Comparison of ENCODE assay signal across 25 mouse cellular contexts in genomic region chr10:48405071-48405470, GRCm38 (mm10).
"Had no signal": no experiment of that assay in that cellular context is flagged by ENCODE, and none has a peak within 500 bp of the region (broad histone marks: within the 10 kb centered on the region; RNA-seq: fewer than 3 reads in every experiment).

No protein-coding gene starts in this region.

- H3K9me3 ChIP-seq: kidney, embryonic 15.5 days; limb, embryonic 10.5 days; limb, embryonic 13.5 days; liver, embryonic 12.5 days; lung, embryonic 15.5 days; stomach, embryonic 15.5 days had no signal

- H3K36me3 ChIP-seq: kidney, embryonic 15.5 days; limb, embryonic 10.5 days; limb, embryonic 13.5 days; liver, embryonic 12.5 days; liver, embryonic 15.5 days; lung, embryonic 15.5 days; midbrain, embryonic 12.5 days; neural tube, embryonic 13.5 days; stomach, embryonic 15.5 days had no signal

- ATAC-seq: intestine, embryonic 16.5 days; liver, embryonic 12.5 days; midbrain, embryonic 16.5 days had no signal

- H3K27ac ChIP-seq: kidney, embryonic 15.5 days; layer of hippocampus, adult 2 months; limb, embryonic 10.5 days; limb, embryonic 13.5 days; liver, embryonic 12.5 days; liver, embryonic 15.5 days; lung, embryonic 15.5 days; midbrain, embryonic 12.5 days; neural tube, embryonic 13.5 days; stomach, embryonic 15.5 days had no signal

- H3K4me3 ChIP-seq: kidney, embryonic 15.5 days; layer of hippocampus, adult 2 months; limb, embryonic 10.5 days; limb, embryonic 13.5 days; liver, embryonic 12.5 days; liver, embryonic 15.5 days; lung, embryonic 15.5 days; megakaryocyte, embryonic 14.5 days; midbrain, embryonic 12.5 days; myocyte; neural tube, embryonic 13.5 days; stomach, embryonic 15.5 days had no signal

- H3K4me1 ChIP-seq: kidney, embryonic 15.5 days; limb, embryonic 10.5 days; limb, embryonic 13.5 days; liver, embryonic 12.5 days; liver, embryonic 15.5 days; lung, embryonic 15.5 days; megakaryocyte, embryonic 14.5 days; midbrain, embryonic 12.5 days; neural tube, embryonic 13.5 days; stomach, embryonic 15.5 days had no signal

- H3K9ac ChIP-seq: kidney, embryonic 15.5 days; limb, embryonic 13.5 days; liver, embryonic 12.5 days; liver, embryonic 15.5 days; lung, embryonic 15.5 days; midbrain, embryonic 12.5 days; neural tube, embryonic 13.5 days; stomach, embryonic 15.5 days had no signal

- DNase-seq: kidney, postnatal 10 days; kidney, postnatal 4 days; layer of hippocampus, adult 9-11 months; liver; lung, adult 18-20 months; lung, postnatal 10 days; lung, postnatal 36 days; retina, postnatal 1 day; right cerebral cortex, postnatal 25 days; spleen, adult 18-20 months; thymus, postnatal 25 days had no signal
